Mouse (Mus musculus): ENCODE measurements at regions not wholly inside any gene's neighbourhood (a gene's known extent, or its start where the extent isn't known, plus 50 kb on each side); places are given as distances from the start of the nearest gene placed in this dataset.

- DNase-seq (ENCODE audit: low spot score in 2 of 2), result peak in 1 of 2 experiments; percentile 45
Measured at GRCm38 (mm10) chr4:135034406-135034805, 86.0 kb upstream of the Runx3 start.

GRCm38 (mm10) chr4:135036764-135037163 lies 83.7 kb upstream of the Runx3 start:
- no peak for DNase-seq (ENCODE audit: low spot score in 2 of 2)

GRCm38 (mm10) chr4:135039234-135039633 lies 81.2 kb upstream of the Runx3 start:
- DNase-seq (ENCODE audit: low spot score in 2 of 2), result no peak

- no peak for DNase-seq (ENCODE audit: low spot score in 2 of 2)
Measured at GRCm38 (mm10) chr4:135041921-135042320, 78.5 kb upstream of the Runx3 start.

GRCm38 (mm10) chr4:135042501-135042900 lies 78.0 kb upstream of the Runx3 start:
- DNase-seq (ENCODE audit: low spot score in 2 of 2), result no peak

GRCm38 (mm10) chr4:135045054-135045453 lies 75.4 kb upstream of the Runx3 start:
- DNase-seq (ENCODE audit: low spot score in 2 of 2), result no peak

- no peak for DNase-seq (ENCODE audit: low spot score in 2 of 2)
Measured at GRCm38 (mm10) chr4:135046619-135047018, 73.8 kb upstream of the Runx3 start.

- DNase-seq (ENCODE audit: low spot score in 2 of 2), result no peak
Measured at GRCm38 (mm10) chr4:135047251-135047650, 73.2 kb upstream of the Runx3 start.

GRCm38 (mm10) chr4:135047771-135048170 lies 72.7 kb upstream of the Runx3 start:
- DNase-seq (ENCODE audit: low spot score in 2 of 2), result no peak

GRCm38 (mm10) chr4:135049924-135050323 lies 70.5 kb upstream of the Runx3 start:
- no peak for DNase-seq (ENCODE audit: low spot score in 2 of 2)

- DNase-seq (ENCODE audit: low spot score in 2 of 2), result no peak
Measured at GRCm38 (mm10) chr4:135051466-135051865, 69.0 kb upstream of the Runx3 start.

GRCm38 (mm10) chr4:135053585-135053984 lies 66.9 kb upstream of the Runx3 start:
- no peak for DNase-seq (ENCODE audit: low spot score in 2 of 2)

- no peak for DNase-seq (ENCODE audit: low spot score in 2 of 2)
Measured at GRCm38 (mm10) chr4:135054353-135054752, 66.1 kb upstream of the Runx3 start.

GRCm38 (mm10) chr4:135056371-135056770 lies 64.1 kb upstream of the Runx3 start:
- DNase-seq (ENCODE audit: low spot score in 2 of 2), result no peak

GRCm38 (mm10) chr4:135057286-135057685 lies 63.2 kb upstream of the Runx3 start:
- DNase-seq (ENCODE audit: low spot score in 2 of 2), result no peak

GRCm38 (mm10) chr4:135058895-135059294 lies 61.6 kb upstream of the Runx3 start:
- no peak for DNase-seq (ENCODE audit: low spot score in 2 of 2)

GRCm38 (mm10) chr4:135061030-135061743 lies 59.3 kb upstream of the Runx3 start:
- DNase-seq (ENCODE audit: low spot score in 2 of 2), result no peak

GRCm38 (mm10) chr4:135066766-135067479 lies 53.5 kb upstream of the Runx3 start:
- peak; percentile 68 to 86 for DNase-seq (ENCODE audit: low spot score in 2 of 2)

GRCm38 (mm10) chr4:135067805-135068204 lies 52.6 kb upstream of the Runx3 start:
- no peak for DNase-seq (ENCODE audit: low spot score in 2 of 2)

GRCm38 (mm10) chr4:135069818-135070217 lies 50.6 kb upstream of the Runx3 start:
- DNase-seq (ENCODE audit: low spot score in 2 of 2), result peak; percentile 39 to 49
